Mouse (Mus musculus) mammary gland, adult 2 months (tissue): ENCODE data around the gene Nfix. TPM values are rescaled to one million over a fixed set of nuclear protein-coding genes. Genes with fewer than 3 reads are reported as not detected.

ENCODE experiments used
- polyA plus RNA-seq: library from polyadenylated mRNA; depleted of rRNA; stranded (reverse); fragments of >200 nt; gene quantifications from 2 replicates; pipeline ENCODE4 v1.2.3, GENCODE M21; 2012; ENCODE audit warnings: low replicate concordance; rRNA removed

Gene Nfix
- 59.5 and 91.6 TPM in 2 replicates for polyA plus RNA-seq

GRCm38 (mm10) chr8:84799999-84800831, at the start of gene Nfix:
Gene Nfix (minus strand): TSS chr8:84800344.

DNA sequence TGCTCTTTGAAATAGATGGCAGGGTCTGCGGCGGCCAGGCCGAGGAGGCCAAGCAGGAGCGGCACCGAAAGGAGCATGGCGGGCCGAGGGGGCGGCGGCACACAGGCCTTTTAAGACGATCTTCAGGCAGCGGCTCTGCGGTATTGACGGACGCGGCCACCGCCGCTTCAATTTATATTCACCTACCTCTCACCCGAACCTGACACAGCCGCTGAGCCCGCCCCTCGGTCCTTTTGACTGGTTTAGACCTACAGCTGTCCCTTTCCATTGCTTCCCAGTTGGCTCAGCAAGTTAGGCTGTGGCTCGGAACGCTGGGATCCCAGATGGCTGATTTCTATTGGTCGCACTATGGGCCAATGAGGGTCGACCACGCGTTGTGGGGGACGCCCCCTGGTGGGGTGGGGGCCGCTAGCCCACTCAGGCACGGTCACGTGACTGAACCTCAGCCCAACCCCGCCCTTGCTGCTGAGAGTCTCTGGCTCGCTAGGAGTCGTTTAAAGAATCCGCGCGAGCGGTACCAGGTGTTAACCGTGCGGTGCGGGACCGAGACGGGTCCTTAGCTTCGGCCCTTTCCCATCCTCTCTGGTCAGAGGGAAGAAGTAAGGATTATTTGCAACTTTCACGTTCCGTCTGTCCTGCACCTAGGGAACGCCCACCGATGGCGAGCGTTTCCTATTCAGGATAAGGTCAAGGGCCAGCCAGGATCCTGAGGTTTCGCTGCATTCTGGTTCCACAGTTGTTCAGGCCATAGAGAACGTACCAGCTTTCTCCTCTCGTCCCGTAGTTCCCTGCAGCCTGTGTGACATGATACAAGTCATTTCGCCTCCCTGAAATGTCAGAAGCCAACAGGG, 46.8 kb upstream of the Nfix start, which contains the start of gene Calr:
TSS of gene Calr (minus strand) at position 213 of the 851 bp plus-strand sequence.

GRCm38 (mm10) chr8:84840248-84840999, 40.3 kb upstream of the Nfix start, which contains the start of gene Rad23a:
Gene Rad23a (minus strand): TSS chr8:84840665.

DNA sequence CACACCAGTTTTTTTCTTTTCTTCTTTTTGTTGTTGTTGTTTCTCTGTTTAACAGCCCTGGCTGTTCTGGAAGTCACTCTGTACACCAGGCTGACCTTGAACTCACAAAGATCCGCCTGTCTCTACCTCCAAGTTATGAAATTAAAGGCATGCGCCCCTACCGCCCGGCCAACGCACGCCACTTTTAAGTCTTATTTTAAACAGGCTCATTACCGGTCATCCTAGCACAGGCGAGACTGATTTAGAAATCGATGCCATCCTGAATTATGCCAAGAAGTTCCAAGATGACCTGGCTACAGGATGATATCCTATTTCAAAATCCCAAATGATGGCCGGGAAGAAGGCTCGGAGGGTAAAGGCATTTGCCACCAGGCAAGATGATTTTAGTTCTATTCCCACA, 31.3 kb upstream of the Nfix start, which contains the start of gene Gadd45gip1:
TSS of gene Gadd45gip1 (plus strand) at position 33 of the 400 bp plus-strand sequence.

GRCm38 (mm10) chr8:84822723-84823122, 22.6 kb upstream of the Nfix start, which contains the start of gene Dand5:
Gene Dand5 (minus strand): TSS chr8:84822823.

DNA sequence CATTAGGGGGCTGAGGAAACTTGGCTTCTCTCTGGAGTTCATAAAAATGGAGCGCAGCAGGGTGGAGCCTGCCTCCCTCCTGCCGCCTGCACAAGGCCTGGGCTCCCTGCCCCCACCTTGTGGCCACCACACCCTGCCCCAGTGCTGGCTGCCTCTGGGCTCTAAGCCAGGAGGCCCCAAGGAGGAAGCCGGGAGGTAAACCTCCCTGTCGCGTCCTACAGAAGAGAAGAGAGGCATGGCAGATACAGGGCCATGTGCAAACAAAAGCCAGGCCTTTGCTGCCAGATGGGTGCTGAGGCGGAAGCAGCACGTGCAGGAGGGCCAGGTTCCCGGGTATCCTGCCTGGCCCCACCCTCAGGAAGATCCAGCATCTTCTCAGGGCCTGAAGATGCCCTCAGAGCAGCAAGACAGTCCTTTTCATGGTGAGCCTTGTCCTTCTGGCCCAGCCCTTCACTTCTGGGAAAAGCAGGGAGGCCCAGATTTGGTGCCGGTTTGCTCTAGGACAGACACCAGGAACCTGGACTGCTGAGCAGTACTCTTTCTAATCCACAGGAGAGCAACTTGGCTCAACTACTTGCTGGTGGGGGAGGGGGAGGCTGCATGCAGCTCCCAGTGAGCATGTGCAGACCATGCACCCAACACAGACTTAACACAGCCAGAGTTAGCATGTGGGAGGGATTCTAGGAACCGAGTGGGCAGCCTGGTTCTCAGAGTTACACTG, 77.1 kb downstream of the Nfix start, which contains the start of gene G430095P16Rik:
TSS of gene G430095P16Rik (plus strand) at position 158 of the 721 bp plus-strand sequence.

GRCm38 (mm10) chr8:84700941-84701911, 98.9 kb downstream of the Nfix start, which contains the start of gene Lyl1:
Gene Lyl1 (plus strand): TSS chr8:84701457.

GRCm38 (mm10) chr8:84687705-84688100, 112.4 kb downstream of the Nfix start, which contains the start of gene Nacc1:
Gene Nacc1 (minus strand): TSS chr8:84687862.

DNA sequence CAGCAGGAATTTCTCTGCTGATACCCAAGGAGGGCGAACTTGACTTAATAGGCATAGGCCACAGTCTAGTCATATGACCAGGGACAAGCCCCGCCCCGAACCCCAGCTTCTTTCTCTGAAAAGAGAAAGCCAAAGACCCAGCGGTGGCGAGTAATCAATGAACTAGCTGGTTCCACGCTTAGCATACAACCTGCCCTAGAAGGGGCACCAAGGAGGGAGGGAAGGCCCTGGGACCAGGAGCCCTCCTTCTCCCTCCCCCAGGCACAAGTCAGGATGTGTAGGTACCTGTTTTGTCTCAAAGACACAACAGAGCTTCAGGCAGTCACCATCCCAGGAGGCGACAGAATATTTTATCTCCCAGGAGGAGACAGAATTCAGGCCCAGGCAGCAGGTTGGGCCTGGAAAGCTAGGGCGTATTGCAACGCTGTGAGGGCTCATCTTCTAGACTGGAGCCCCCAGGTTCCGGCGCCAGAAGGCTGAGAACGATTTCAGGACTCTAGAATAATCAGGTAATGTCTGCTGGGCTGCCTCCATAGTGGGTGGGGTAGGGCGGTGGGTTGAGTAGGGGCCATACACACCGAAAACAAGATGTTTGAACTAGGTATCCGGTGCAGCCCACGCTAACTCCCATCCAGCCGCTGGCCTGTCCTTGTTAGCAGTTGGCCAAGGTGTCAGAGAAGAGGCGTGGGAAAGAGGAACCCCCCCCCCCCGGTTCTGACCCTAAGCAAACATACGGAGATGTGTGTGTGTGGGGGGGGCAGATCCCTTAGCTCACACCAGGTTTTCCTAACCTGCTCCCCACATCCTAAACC, 113.7 kb downstream of the Nfix start, which contains the start of gene Trmt1:
TSS of gene Trmt1 (plus strand) at position 117 of the 812 bp plus-strand sequence.

DNA sequence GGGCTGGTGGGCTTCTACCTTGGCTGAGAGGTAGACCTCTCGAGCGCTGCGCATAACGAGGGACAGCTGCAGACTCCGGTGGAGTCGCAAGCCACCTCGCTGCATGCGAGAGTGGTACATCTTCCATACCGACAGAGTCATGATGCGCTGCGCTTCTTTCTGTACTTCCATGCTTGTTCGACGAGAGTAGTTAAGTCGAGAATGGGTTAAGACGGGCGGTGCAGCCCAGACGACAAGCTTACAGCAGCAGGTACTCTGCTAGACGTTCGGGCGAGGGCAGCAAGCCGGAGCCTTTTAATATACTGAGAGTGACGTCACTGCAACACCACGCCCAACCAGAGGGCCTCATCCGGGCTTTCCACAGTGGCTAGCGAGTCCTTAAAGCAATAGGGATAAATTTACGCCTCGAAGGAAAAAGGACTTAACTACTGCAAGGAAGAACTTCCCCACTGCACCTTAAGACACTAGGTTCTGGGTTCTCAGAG, 137.5 kb downstream of the Nfix start, which contains the start of gene Ier2:
TSS of gene Ier2 (minus strand) at position 272 of the 485 bp plus-strand sequence.

Other genes with a start within 250 kb of the Nfix start
- 10.0 and 33.4 TPM in 2 replicates for gene Ier2, start 137.5 kb downstream of the Nfix start, polyA plus RNA-seq
- 97.6 and 166 TPM in 2 replicates for gene Trmt1, start 114.0 kb downstream of the Nfix start, polyA plus RNA-seq
- gene Nacc1, start 112.5 kb downstream of the Nfix start, polyA plus RNA-seq, result 89.1 and 102 TPM in 2 replicates
- 25.7 and 54.6 TPM in 2 replicates for gene Lyl1, start 98.9 kb downstream of the Nfix start, polyA plus RNA-seq
- gene G430095P16Rik, start 77.3 kb downstream of the Nfix start, polyA plus RNA-seq, result 2.0 and 4.5 TPM in 2 replicates
- 2.4 and 2.9 TPM in 2 replicates for gene Dand5, start 22.5 kb upstream of the Nfix start, polyA plus RNA-seq
- 13.8 and 69.9 TPM in 2 replicates for gene Gadd45gip1, start 31.2 kb upstream of the Nfix start, polyA plus RNA-seq
- 82.5 and 118 TPM in 2 replicates for gene Rad23a, start 40.3 kb upstream of the Nfix start, polyA plus RNA-seq
- gene Calr, start 46.6 kb upstream of the Nfix start, polyA plus RNA-seq, result 159 and 214 TPM in 2 replicates
- 45.3 and 57.4 TPM in 2 replicates for gene Farsa, start 56.6 kb upstream of the Nfix start, polyA plus RNA-seq
- gene Syce2, start 71.8 kb upstream of the Nfix start, polyA plus RNA-seq, result 0.81 and 0.99 TPM in 2 replicates
- 105 and 190 TPM in 2 replicates for gene Gcdh, start 93.6 kb upstream of the Nfix start, polyA plus RNA-seq
- 0.16 and 0.51 TPM in 2 replicates for gene Klf1, start 101.6 kb upstream of the Nfix start, polyA plus RNA-seq
- gene Dnase2a, start 108.2 kb upstream of the Nfix start, polyA plus RNA-seq, result 41.2 and 44.9 TPM in 2 replicates
- gene Mast1, start 137.0 kb upstream of the Nfix start, polyA plus RNA-seq, result 0.14 and 0.35 TPM in 2 replicates
- gene Rtbdn, start 146.6 kb upstream of the Nfix start, polyA plus RNA-seq, result not detected in 2 replicates
- 2.1 TPM in 1 of 2 replicates, not detected in the other for gene Gm49661, start 169.1 kb upstream of the Nfix start, polyA plus RNA-seq
- 111 and 179 TPM in 2 replicates for gene Prdx2, start 169.2 kb upstream of the Nfix start, polyA plus RNA-seq
- gene Rnaseh2a, start 169.4 kb upstream of the Nfix start, polyA plus RNA-seq, result 44.4 and 48.4 TPM in 2 replicates
- gene Junb, start 178.4 kb upstream of the Nfix start, polyA plus RNA-seq, result 50.5 and 206 TPM in 2 replicates
- gene Hook2, start 190.3 kb upstream of the Nfix start, polyA plus RNA-seq, result 7.7 and 9.8 TPM in 2 replicates
- gene Best2, start 214.2 kb upstream of the Nfix start, polyA plus RNA-seq, result 0.11 TPM in 1 of 2 replicates, not detected in the other
- 106 and 148 TPM in 2 replicates for gene Asna1, start 224.9 kb upstream of the Nfix start, polyA plus RNA-seq
- gene Trir, start 226.5 kb upstream of the Nfix start, polyA plus RNA-seq, result 44.8 and 82.2 TPM in 2 replicates
- gene Tnpo2, start 236.6 kb upstream of the Nfix start, polyA plus RNA-seq, result 63.6 and 82.2 TPM in 2 replicates